In the genomic region with DNA sequence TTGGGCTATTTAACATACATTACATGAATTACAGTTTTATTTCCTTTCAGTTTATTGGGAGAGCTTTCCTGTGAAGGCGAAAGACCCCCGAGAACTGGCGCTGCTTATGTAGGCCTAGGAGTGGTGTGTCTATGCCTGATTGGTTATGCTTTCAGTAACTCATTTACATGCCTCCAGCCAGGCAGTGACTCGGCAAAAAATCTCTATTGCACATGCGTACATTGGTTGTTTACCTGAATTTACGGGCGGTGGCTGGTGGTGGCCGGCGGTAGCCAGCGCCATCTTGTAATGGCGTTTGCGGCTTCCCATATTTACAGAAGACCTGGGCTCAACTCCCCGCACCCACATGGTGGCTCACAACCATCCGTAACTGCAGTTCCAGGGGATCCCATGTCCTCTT, we compare ENCODE assay signal across 24 mouse cellular contexts. TPM values are rescaled to one million over a fixed set of nuclear protein-coding genes. Genes with fewer than 3 reads are reported as not detected.
"Had no signal": no experiment of that assay in that cellular context is flagged by ENCODE, and none has a peak within 500 bp of the region (broad histone marks: within the 10 kb centered on the region; RNA-seq: fewer than 3 reads in every experiment).

No protein-coding gene starts in this region.

- H3K9me3 ChIP-seq: lung, embryonic 15.5 days; midbrain, embryonic 13.5 days; midbrain, embryonic 15.5 days; neural tube, embryonic 12.5 days; stomach, embryonic 15.5 days had no signal

- ATAC-seq: lung, postnatal 0 days; midbrain, embryonic 13.5 days; midbrain, embryonic 15.5 days had no signal

- H3K4me2 ChIP-seq: lung, embryonic 15.5 days; midbrain, embryonic 11.5 days; midbrain, embryonic 13.5 days; midbrain, embryonic 15.5 days; neural tube, embryonic 12.5 days; stomach, embryonic 15.5 days had no signal

- H3K27me3 ChIP-seq: lung, embryonic 15.5 days; midbrain, embryonic 15.5 days; neural tube, embryonic 12.5 days; stomach, embryonic 15.5 days had no signal

- H3K4me1 ChIP-seq: lung, embryonic 15.5 days; midbrain, embryonic 13.5 days; midbrain, embryonic 15.5 days; stomach, embryonic 15.5 days had no signal

- H3K27ac ChIP-seq: lung, embryonic 15.5 days; macrophage; midbrain, embryonic 13.5 days; midbrain, embryonic 15.5 days; neural tube, embryonic 12.5 days; stomach, embryonic 15.5 days; stomach, postnatal 0 days had no signal

- DNase-seq: lung, adult 2 months; lung, postnatal 14 days; lung, postnatal 36 days; right cerebral cortex, postnatal 14 days; thymus, adult 2 months; thymus, postnatal 25 days; thymus, postnatal 4 days had no signal

- H3K4me3 ChIP-seq: lung, embryonic 15.5 days; megakaryocyte, embryonic 14.5 days; midbrain, embryonic 13.5 days; midbrain, embryonic 15.5 days; neural tube, embryonic 12.5 days; stomach, embryonic 15.5 days had no signal

- H3K9ac ChIP-seq: lung, embryonic 15.5 days; midbrain, embryonic 13.5 days; midbrain, embryonic 15.5 days; neural tube, embryonic 12.5 days; stomach, embryonic 15.5 days had no signal

- H3K36me3 ChIP-seq: lung, embryonic 15.5 days; midbrain, embryonic 13.5 days; midbrain, embryonic 15.5 days; neural tube, embryonic 12.5 days; stomach, embryonic 15.5 days had no signal

RNA-seq across cellular contexts. Expression of a gene that starts 41.5 kb away (rescaled TPM):
- total RNA-seq: megakaryocyte progenitor cell, adult 5-6 weeks; midbrain, postnatal 0 days; monocyte, adult 5-6 weeks had no signal
- polyA plus RNA-seq: lung, adult 2 months; lung, embryonic 15.5 days; macrophage; midbrain, embryonic 11.5 days; midbrain, embryonic 13.5 days; midbrain, embryonic 15.5 days; midbrain, postnatal 0 days; neural tube, embryonic 12.5 days; neural tube, embryonic 14.5 days; spleen, adult 2 months; stomach, embryonic 15.5 days; stomach, postnatal 0 days; testis, adult 2 months; urinary bladder, adult 2 months had no signal
